Mouse (Mus musculus) c-Kit-negative CD71-positive TER-119-positive erythroid progenitor cells, embryonic 14.5 days (primary cell): ENCODE measurements around the gene Rfc3.
"Not testable (repeated sequence)": the region's sequence is repeated elsewhere in the genome, so short reads cannot be mapped to it uniquely, and the experiment has no call there.

Experiments used
- DNase-seq: peaks from one replicate; pipeline ENCODE4 v3.0.0-alpha.2; 2013; ENCODE audit warnings: low read depth, low spot score

The Rfc3 gene

GRCm38 (mm10) chr5:151650700-151651410 is at the start of gene Rfc3:
TSS of gene Rfc3 (minus strand) at chr5:151651242.
- DNase-seq = peak; percentile 85

GRCm38 (mm10) chr5:151693636-151694035 is 42.6 kb upstream of the Rfc3 start:
- not testable (repeated sequence) for DNase-seq

- DNase-seq = peak; percentile 11
Observed at GRCm38 (mm10) chr5:151686606-151687525, 35.8 kb upstream of the Rfc3 start.

GRCm38 (mm10) chr5:151662207-151662606 is 11.2 kb upstream of the Rfc3 start:
- DNase-seq = no peak

- no peak for DNase-seq
Observed at GRCm38 (mm10) chr5:151651411-151651784, 356 bp upstream of the Rfc3 start.

- DNase-seq = peak; percentile 27
Observed at GRCm38 (mm10) chr5:151644845-151645244, 6.2 kb downstream of the Rfc3 start.

GRCm38 (mm10) chr5:151642867-151643266 is 8.2 kb downstream of the Rfc3 start:
- DNase-seq = no peak

- no peak for DNase-seq
Observed at GRCm38 (mm10) chr5:151642102-151642501, 8.9 kb downstream of the Rfc3 start.

- DNase-seq = no peak
Observed at GRCm38 (mm10) chr5:151605921-151606320, 45.1 kb downstream of the Rfc3 start, which contains the start of gene Vmn2r18. TSS of gene Vmn2r18 (minus strand) at chr5:151606021.

- DNase-seq = no peak
Observed at GRCm38 (mm10) chr5:151601696-151602095, 49.3 kb downstream of the Rfc3 start.
